Mouse (Mus musculus): ENCODE measurements at regions not wholly inside any gene's neighbourhood (a gene's known extent, or its start where the extent isn't known, plus 50 kb on each side); places are given as distances from the start of the nearest gene placed in this dataset.

GRCm38 (mm10) chr6:11647651-11648050, 259.6 kb downstream of the Ndufa4 start:
- no peak for ATAC-seq (replicated peaks in 1 of 2; ENCODE audit: insufficient read depth in 1 of 2, low FRiP score in 2 of 2, low TSS enrichment in 1 of 2, low read depth in 1 of 2, poor library complexity in 2 of 2, severe bottlenecking in 2 of 2)

- no peak for ATAC-seq (replicated peaks in 1 of 2; ENCODE audit: insufficient read depth in 1 of 2, low FRiP score in 2 of 2, low TSS enrichment in 1 of 2, low read depth in 1 of 2, poor library complexity in 2 of 2, severe bottlenecking in 2 of 2)
Measured at GRCm38 (mm10) chr6:11613331-11613730, 294.0 kb downstream of the Ndufa4 start.

DNA sequence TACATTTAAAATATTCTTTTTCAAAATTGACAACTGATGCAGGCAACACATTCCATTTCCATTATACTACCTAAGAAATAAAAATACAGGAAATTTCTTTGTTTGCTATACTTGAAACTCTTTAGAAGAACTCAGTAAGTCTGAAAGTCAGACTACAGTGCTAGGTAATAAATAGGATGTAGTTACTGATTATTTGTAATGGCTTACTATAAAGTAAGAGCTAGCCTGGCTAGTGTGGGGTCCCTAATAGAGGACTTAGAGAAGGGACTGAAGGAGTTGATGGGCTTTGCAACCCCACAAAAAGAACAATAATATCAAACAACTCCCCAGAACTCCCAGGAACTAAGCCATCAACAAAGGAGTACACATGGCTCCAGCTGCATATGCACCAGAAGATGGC, 299.1 kb downstream of the Ndufa4 start:
- ATAC-seq (replicated peaks in 1 of 2; ENCODE audit: insufficient read depth in 1 of 2, low FRiP score in 2 of 2, low TSS enrichment in 1 of 2, low read depth in 1 of 2, poor library complexity in 2 of 2, severe bottlenecking in 2 of 2) = no peak

GRCm38 (mm10) chr6:11607696-11608095, 299.6 kb downstream of the Ndufa4 start:
- no peak for ATAC-seq (replicated peaks in 1 of 2; ENCODE audit: insufficient read depth in 1 of 2, low FRiP score in 2 of 2, low TSS enrichment in 1 of 2, low read depth in 1 of 2, poor library complexity in 2 of 2, severe bottlenecking in 2 of 2)

GRCm38 (mm10) chr6:11606055-11606454, 301.2 kb downstream of the Ndufa4 start:
- ATAC-seq (replicated peaks in 1 of 2; ENCODE audit: insufficient read depth in 1 of 2, low FRiP score in 2 of 2, low TSS enrichment in 1 of 2, low read depth in 1 of 2, poor library complexity in 2 of 2, severe bottlenecking in 2 of 2) = no peak

DNA sequence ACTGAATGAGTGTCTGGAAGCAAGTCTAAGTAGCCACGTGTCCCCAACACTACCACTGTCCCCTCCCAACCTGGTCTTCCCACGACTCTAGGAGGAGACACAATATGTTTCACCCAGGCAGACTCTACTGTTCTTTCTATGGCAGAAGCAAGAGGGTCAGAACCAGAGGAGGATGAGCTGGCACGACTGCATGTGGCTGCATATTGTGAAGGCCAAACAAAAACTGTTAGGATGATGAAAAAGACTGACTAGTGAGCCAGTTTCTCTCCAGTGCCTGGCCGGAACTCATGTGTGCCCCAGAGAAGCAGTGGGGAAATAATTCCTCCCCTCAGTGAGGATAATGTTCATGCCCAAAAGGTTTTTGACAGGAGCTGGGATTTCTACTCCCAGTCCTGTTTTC, 301.8 kb downstream of the Ndufa4 start:
- no peak for ATAC-seq (replicated peaks in 1 of 2; ENCODE audit: insufficient read depth in 1 of 2, low FRiP score in 2 of 2, low TSS enrichment in 1 of 2, low read depth in 1 of 2, poor library complexity in 2 of 2, severe bottlenecking in 2 of 2)

- ATAC-seq (replicated peaks in 1 of 2; ENCODE audit: insufficient read depth in 1 of 2, low FRiP score in 2 of 2, low TSS enrichment in 1 of 2, low read depth in 1 of 2, poor library complexity in 2 of 2, severe bottlenecking in 2 of 2) = no peak
Measured at GRCm38 (mm10) chr6:11594936-11595335, 312.4 kb downstream of the Ndufa4 start.

DNA sequence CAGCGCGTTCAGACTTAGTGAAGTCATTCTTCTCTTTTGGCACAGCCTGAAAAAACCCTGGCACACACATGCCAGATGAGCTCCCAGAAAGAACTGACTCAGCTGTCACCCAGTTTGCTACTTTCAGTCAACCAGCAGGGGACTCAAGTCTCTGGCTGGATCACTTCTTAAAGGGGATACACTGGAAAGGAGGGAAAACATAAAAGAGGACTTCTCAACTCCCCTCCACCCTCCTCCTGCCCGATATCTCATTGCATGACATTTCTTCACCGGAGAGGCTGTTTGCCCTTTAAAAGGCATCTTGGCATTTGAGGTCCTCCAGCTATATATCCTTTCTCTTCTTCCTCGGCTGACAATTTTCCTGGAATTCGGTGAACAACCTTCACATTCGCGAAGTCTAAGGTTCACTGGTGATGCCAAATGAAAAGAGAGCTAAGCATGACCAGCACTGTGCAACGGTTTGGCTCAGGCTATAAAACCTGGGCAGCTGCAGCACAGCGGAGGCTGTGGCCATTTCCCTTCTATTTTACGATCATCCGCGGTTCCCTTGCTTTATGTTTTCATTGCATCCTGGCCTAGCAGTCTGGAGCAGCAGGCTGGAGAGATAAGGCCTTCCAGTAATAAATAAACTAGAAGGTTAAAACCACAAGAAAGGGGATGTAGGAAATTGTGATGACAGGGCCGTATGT, 313.6 kb downstream of the Ndufa4 start:
- peak; percentile 95 to 96 for ATAC-seq (replicated peaks in 1 of 2; ENCODE audit: insufficient read depth in 1 of 2, low FRiP score in 2 of 2, low TSS enrichment in 1 of 2, low read depth in 1 of 2, poor library complexity in 2 of 2, severe bottlenecking in 2 of 2)

- no peak for ATAC-seq (replicated peaks in 1 of 2; ENCODE audit: insufficient read depth in 1 of 2, low FRiP score in 2 of 2, low TSS enrichment in 1 of 2, low read depth in 1 of 2, poor library complexity in 2 of 2, severe bottlenecking in 2 of 2)
Measured at GRCm38 (mm10) chr6:11576091-11576490, 331.2 kb downstream of the Ndufa4 start.

DNA sequence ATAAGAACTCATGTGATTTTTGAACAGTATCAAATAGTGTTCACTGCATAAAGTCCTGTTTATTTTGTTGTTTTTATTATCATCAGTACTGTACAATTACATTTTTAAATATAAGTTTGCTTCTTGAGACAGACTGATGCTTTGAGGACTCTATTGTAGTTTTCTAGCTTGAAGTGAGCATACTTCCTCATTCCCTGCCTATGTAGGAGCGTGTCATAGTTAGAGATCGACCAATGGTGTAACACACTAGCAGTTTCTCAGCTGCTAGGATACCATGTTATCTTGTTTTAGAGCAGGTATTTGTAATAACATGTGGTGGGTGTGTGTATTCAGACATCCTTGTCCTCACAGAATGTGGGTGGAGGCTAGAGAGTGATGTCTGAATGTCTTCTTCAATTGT, 342.1 kb downstream of the Ndufa4 start:
- peak; percentile 62; a peak in 3 of 4 replicates for ATAC-seq (replicated peaks in 1 of 2; ENCODE audit: insufficient read depth in 1 of 2, low FRiP score in 2 of 2, low TSS enrichment in 1 of 2, low read depth in 1 of 2, poor library complexity in 2 of 2, severe bottlenecking in 2 of 2)

DNA sequence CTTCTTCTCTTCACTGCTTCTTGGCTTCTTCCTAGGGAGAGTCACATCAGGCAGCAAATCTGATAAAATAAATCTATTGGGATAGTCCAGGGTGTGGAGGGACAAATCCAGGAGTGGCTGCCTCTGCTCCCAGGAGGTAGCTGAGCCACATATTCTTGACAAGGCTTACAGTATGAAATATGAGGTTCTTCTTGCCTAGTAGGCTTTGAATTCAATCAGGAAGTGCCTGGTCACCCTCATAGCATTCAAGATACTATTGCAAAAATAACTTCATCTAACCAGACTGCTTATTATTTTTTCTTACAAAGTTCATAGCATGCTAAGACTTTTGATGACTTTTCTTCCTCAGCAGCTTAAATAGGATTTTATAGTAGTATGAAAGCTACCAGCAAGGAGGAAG, 356.8 kb downstream of the Ndufa4 start:
- ATAC-seq (replicated peaks in 1 of 2; ENCODE audit: insufficient read depth in 1 of 2, low FRiP score in 2 of 2, low TSS enrichment in 1 of 2, low read depth in 1 of 2, poor library complexity in 2 of 2, severe bottlenecking in 2 of 2) = peak; percentile 53 to 58

DNA sequence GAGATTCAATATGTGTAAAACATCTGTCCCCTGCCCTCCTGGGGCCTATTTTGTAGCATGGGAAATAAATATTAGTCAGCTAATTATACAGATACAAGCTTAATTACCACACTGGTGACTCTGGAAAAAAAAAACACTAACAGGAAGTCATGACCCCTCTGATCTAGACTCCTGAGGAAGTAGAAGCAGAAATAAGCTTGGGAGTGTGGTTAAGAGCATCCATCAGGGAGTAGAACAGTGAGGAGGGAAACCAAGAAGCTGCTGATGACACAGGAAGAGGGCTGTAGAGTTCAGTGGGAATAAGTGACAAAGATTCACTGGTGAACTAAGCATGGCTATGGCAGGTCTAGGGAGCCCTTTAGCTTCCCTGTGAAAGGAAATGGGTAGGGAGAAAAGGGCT, 360.0 kb downstream of the Ndufa4 start:
- ATAC-seq (replicated peaks in 1 of 2; ENCODE audit: insufficient read depth in 1 of 2, low FRiP score in 2 of 2, low TSS enrichment in 1 of 2, low read depth in 1 of 2, poor library complexity in 2 of 2, severe bottlenecking in 2 of 2) = peak; percentile 53 to 56

- ATAC-seq (replicated peaks in 1 of 2; ENCODE audit: insufficient read depth in 1 of 2, low FRiP score in 2 of 2, low TSS enrichment in 1 of 2, low read depth in 1 of 2, poor library complexity in 2 of 2, severe bottlenecking in 2 of 2) = no peak
Measured at GRCm38 (mm10) chr6:11534930-11535880, 372.1 kb downstream of the Ndufa4 start.

GRCm38 (mm10) chr6:11503136-11503535, 404.2 kb downstream of the Ndufa4 start:
- ATAC-seq (replicated peaks in 1 of 2; ENCODE audit: insufficient read depth in 1 of 2, low FRiP score in 2 of 2, low TSS enrichment in 1 of 2, low read depth in 1 of 2, poor library complexity in 2 of 2, severe bottlenecking in 2 of 2) = no peak

DNA sequence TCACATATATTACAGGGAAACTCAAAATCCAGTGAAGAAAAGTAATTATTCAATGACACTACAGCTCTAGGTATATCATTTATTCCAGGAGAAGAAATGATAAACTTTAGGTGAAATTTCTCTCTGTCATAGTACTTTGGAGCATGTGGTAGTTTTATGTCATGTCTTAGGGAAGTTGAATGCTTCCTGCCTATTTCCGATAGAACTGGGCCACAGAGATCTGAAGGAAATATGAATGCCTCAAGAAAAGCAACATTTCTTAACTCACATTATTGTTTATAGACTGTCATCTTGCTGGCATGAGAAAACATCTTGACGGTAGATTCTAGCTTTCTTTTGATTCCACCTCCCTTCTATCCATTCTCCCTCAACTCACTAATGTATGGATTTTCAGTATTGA, 412.9 kb downstream of the Ndufa4 start:
- peak; percentile 85 to 88 for ATAC-seq (replicated peaks in 1 of 2; ENCODE audit: insufficient read depth in 1 of 2, low FRiP score in 2 of 2, low TSS enrichment in 1 of 2, low read depth in 1 of 2, poor library complexity in 2 of 2, severe bottlenecking in 2 of 2)

DNA sequence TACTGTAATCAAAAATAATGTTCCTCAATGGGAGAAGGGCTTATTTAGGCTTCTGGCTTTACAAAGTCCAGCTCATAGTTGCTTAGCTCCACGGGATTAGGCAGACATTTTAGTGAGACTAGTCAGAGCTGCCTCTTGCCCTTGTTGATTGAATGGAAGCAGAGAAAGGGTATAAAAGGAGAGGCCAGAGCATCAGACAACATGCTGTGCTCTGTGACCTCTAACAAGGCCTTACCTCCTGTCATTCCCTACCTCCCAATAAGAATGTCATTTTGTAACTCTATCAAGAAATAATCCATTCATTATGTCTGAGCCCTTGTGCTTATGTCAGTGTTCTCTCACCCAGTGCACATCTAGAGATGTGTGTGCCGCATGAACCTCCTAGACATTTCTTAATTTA, 430.3 kb downstream of the Ndufa4 start:
- no peak for ATAC-seq (replicated peaks in 1 of 2; ENCODE audit: insufficient read depth in 1 of 2, low FRiP score in 2 of 2, low TSS enrichment in 1 of 2, low read depth in 1 of 2, poor library complexity in 2 of 2, severe bottlenecking in 2 of 2)
